Mouse (Mus musculus): Measurements from ENCODE around the gene Gm19935.
A peak's percentile ranks its signal among the peaks of the same experiment; 100 is the strongest.

Gene Gm19935

DNA sequence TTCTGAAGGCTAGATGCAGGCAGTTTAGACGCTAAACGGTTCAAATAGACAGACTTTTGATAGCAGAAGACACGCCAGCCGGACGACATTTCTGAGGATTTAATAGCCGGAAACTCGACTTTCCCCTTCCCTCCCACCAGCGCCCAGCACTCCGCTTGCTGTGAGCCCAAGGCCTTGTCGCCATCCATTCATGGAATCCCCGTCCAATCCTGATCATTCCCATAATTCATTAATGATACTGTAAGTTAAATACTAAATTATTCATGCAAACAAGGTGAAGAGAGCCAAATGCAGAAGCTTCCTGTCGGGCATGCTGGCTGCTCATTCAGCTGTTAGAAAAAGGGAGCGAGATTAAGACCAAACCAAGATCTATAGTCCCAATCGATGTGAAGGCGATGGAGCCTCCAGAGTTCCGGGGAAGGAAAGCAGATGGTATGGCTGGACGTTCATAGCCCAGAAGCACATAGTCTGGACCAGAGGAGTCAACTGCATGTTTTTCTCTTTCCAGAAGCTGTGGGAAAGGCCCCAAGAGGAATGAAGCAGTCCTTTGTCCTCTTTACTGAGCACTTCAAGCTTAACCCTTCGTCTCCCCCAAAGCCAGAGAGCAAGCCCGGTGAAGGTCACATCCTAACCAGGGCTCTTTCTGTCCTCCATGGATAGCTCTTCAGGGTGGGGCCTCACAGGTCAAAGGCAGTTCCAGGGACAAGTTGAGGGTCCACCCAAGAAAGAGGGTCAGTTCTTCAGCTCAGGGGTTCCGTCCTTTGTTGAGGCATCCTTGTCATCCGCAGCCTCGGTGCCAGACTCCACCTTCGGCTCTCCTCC is 921 bp downstream of the Gm19935 start:
- no peak for TF ChIP-seq GATA4 (IDR thresholded peaks at IDR 0.05; ENCODE audit: insufficient replicate concordance, low read length)

DNA sequence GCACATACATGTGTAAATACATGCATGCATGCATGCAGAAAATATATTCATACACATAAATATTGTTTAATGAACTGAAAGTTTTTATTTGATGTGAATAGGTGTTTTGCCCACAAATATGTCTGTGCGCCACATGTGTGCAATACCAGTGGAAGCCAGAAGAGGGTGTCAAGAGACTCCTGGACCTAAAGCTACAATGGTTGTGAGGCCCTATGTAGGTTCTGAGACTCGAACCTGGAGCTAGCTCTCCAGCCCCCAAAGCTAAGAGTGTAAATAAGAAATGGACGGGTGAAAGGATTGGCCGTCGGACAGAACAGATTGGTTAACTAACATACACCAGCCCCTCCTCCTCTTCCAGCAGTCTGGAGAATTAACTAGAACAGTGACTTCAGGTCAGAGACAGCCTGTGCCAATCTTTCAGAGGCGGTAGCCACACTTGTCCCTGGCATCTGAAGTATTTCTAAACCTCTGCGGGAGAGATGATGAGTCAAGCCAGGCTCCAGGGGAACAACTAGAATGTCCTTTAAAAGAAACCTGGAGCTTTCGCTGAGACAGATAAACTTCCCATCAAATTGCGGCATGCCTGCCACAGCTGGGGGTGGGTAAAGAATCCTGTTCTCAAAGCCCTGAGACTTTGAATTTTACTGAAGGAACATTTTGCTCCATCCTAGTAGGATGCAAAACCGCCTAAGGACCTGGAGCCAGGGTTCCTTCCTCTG is 3.4 kb downstream of the Gm19935 start:
- TF ChIP-seq GATA4 (IDR thresholded peaks at IDR 0.05; ENCODE audit: insufficient replicate concordance, low read length), result no peak

- no peak for TF ChIP-seq GATA4 (IDR thresholded peaks at IDR 0.05; ENCODE audit: insufficient replicate concordance, low read length)
These were observed 17.7 kb downstream of the Gm19935 start for GRCm38 (mm10) chr8:90799473-90799872.

DNA sequence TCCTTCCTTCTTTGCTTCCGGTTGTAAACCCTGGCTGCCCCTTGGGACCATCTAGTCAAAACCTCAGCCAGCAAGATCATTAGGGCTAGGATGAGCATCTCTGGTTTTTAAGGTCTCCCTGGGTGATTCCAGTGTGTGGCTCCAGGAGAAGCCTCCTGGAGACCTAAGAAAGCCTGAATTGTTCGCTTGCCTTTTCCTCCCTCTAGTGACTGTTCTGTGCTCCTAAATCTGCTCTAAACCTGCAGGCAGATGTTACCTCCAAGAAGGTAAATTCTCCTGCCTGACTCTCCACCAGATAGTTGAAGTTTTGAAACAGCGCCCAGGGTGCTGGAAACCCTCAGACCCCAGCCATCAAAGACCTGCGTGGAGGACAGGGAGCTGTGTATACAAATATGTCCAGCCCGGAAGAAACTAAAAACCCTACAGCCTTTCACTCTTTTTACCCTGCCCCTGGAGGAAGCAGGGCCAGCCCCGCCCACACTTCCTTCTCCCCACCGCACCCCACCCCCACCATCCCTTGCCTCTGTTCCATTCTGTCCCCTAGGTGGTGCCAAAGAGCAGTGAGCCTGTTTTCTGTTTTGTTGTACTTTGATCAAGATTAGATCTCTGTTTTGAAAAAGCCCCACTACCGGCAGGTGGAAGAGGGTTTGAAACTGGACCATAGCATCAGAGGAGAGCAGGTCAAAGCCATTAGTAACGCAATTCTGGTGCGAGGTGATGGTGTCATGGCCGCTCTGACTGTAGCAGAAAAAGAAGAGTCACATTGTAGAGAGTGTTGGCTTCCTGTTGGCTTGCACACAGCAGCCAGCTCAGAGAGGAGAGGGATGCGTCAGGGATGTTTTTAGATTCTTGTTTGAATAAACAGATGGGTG is 22.0 kb downstream of the Gm19935 start:
- peak; percentile 43; the same call in 1 of the 2 replicates for TF ChIP-seq GATA4 (IDR thresholded peaks at IDR 0.05; ENCODE audit: insufficient replicate concordance, low read length)

DNA sequence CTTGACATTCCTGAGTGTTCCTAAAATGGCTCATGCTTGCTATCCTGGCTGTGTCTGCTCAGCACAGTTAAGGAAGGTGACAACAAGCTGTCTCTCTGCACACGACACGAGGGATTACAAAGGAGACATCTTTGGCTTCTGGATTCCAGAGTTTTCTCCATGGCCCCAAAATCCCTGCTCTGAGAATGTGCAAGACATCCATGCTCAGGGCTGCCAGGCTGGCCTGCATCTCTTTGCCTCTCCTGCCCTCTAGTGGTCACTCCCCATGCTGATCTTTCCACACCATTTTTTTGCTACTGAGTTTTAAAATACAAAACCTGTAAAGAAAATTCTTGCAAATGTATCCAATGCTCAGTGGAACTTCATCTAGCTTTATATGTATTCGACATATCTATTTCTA is 23.5 kb downstream of the Gm19935 start:
- no peak for TF ChIP-seq GATA4 (IDR thresholded peaks at IDR 0.05; ENCODE audit: insufficient replicate concordance, low read length)

DNA sequence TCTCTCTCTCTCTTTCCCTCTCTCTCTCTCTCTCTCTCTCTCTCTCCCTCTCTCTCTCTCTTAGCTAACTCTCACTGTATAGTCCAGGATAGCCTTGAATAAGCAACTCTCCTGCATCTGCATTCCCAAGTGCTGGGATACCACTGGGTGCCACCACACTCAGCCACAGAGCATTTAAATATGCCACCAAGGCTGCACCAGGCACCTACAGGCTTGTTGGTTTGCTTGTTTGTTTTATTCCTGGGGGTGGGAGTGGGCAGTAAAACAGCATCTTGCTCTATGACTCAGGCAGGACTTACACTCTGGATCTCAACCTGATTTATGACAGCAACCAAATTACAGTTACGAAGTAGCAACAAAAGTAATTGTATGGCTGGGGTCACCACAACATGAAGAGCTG is 25.6 kb downstream of the Gm19935 start:
- no peak for TF ChIP-seq GATA4 (IDR thresholded peaks at IDR 0.05; ENCODE audit: insufficient replicate concordance, low read length)

DNA sequence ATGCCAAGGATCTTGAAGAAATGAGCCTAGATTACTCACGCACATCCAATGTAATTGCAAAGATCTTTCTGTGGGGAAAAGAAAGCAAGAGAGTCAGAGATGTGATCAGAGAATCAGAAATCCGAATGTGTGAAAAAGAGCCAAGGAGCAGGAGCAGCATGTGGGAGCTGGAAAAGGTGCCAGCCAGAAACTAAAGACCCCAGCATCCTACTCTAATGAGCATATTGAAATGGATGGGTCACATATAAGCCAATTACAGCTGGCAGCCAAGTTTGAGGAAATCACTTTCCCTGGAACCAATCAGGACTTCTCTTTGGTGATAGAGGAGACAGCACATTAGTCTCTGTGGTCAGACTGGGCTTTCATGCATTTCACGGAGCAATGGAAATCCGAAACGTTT is 47.4 kb downstream of the Gm19935 start:
- no peak for TF ChIP-seq GATA4 (IDR thresholded peaks at IDR 0.05; ENCODE audit: insufficient replicate concordance, low read length)
